Comparison of ENCODE assay signal across 21 mouse cellular contexts in genomic region chr11:95822437-95822836, GRCm38 (mm10). TPM values are rescaled to one million over a fixed set of nuclear protein-coding genes. Genes with fewer than 3 reads are reported as not detected.
"Had no signal": no experiment of that assay in that cellular context is flagged by ENCODE, and none has a peak within 500 bp of the region (broad histone marks: within the 10 kb centered on the region; RNA-seq: fewer than 3 reads in every experiment).

No protein-coding gene starts in this region.

- H3K9me3 ChIP-seq: midbrain, embryonic 10.5 days; midbrain, embryonic 12.5 days; neural tube, embryonic 13.5 days; neural tube, embryonic 15.5 days had no signal

- DNase-seq: lung, adult 18-20 months; lung, embryonic 14.5 days; lung, postnatal 10 days; lung, postnatal 4 days; midbrain, embryonic 14.5 days; retina, postnatal 1 day; right cerebral cortex, adult 18-20 months; right cerebral cortex, postnatal 25 days; right cerebral cortex, postnatal 4 days; spleen, adult 18-20 months; thymus, adult 18-20 months; thymus, postnatal 14 days; thymus, postnatal 36 days had no signal

- H3K36me3 ChIP-seq: midbrain, embryonic 10.5 days; midbrain, embryonic 12.5 days; neural tube, embryonic 13.5 days; neural tube, embryonic 15.5 days had no signal

- ATAC-seq: midbrain, embryonic 16.5 days had no signal

- H3K4me3 ChIP-seq: midbrain, embryonic 10.5 days; midbrain, embryonic 12.5 days; myocyte; neural tube, embryonic 13.5 days; neural tube, embryonic 15.5 days had no signal

- H3K9ac ChIP-seq: lung, embryonic 14.5 days; midbrain, embryonic 12.5 days; neural tube, embryonic 13.5 days; neural tube, embryonic 15.5 days had no signal

- H3K27ac ChIP-seq: midbrain, embryonic 10.5 days; midbrain, embryonic 12.5 days; neural tube, embryonic 13.5 days; neural tube, embryonic 15.5 days had no signal

- H3K4me2 ChIP-seq: lung, embryonic 14.5 days; midbrain, embryonic 12.5 days; neural tube, embryonic 13.5 days; neural tube, embryonic 15.5 days had no signal

RNA-seq across cellular contexts. Expression of gene Phospho1, which starts 1.9 kb away (rescaled TPM):
- polyA plus RNA-seq: lung, embryonic 14.5 days; midbrain, embryonic 12.5 days; neural tube, embryonic 11.5 days; neural tube, embryonic 13.5 days; stomach, embryonic 14.5 days had no signal
